Mouse (Mus musculus) forebrain, embryonic 15.5 days (tissue): ENCODE measurements around the gene Lrrc56. TPM values are rescaled to one million over a fixed set of nuclear protein-coding genes. Genes with fewer than 3 reads are reported as not detected.

Source experiments
- microRNA counts: library from miRNA; unstranded; fragments of <30 nt; microRNA quantifications from one replicate; lab custom pipeline; 2016
- microRNA-seq: library from miRNA; unstranded; fragments of <30 nt; microRNA quantifications from one replicate; pipeline ENCODE4, GENCODE M21; 2016
- polyA plus RNA-seq: library from polyadenylated mRNA; unstranded; fragments of >200 nt; fragmentation: Nextera tagmentation; extraction: Ambion mirVana; gene quantifications from 2 replicates; pipeline ENCODE4 v1.2.1, GENCODE M21; 2015

Lrrc56 gene
- polyA plus RNA-seq, 1 experiment from 2014 or later, result 12.7 TPM

MicroRNA genes within 50 kb of the gene (microRNA counts, 519-probe panel; counts per million panel counts)
- 2,917 counts per million, percentile 70 among the panel's probes with 10 or more counts for microRNA mmu-miR-210 (lab: Ali Mortazavi, UCI)

Small RNA genes within 50 kb of the gene (microRNA-seq; reads per million reads assigned to microRNA genes)
- gene Mir210, result 345 reads per million, percentile 69 among the genes with 10 or more reads in this experiment

Other genes with a start within 250 kb of the Lrrc56 start
- 0.51 and 0.70 TPM in 2 replicates for gene Ifitm5, start 243.9 kb upstream of the Lrrc56 start, polyA plus RNA-seq
- not detected in 2 replicates for gene Gm45717, start 238.2 kb upstream of the Lrrc56 start, polyA plus RNA-seq
- gene Ifitm2, start 238.2 kb upstream of the Lrrc56 start, polyA plus RNA-seq, result 126 and 142 TPM in 2 replicates
- 6.5 and 7.6 TPM in 2 replicates for gene Ifitm1, start 226.9 kb upstream of the Lrrc56 start, polyA plus RNA-seq
- 21.7 and 24.9 TPM in 2 replicates for gene Ifitm3, start 183.4 kb upstream of the Lrrc56 start, polyA plus RNA-seq
- gene Ifitm6, start 176.2 kb upstream of the Lrrc56 start, polyA plus RNA-seq, result not detected in 2 replicates
- not detected in 2 replicates for gene Gm17387, start 165.0 kb upstream of the Lrrc56 start, polyA plus RNA-seq
- gene B4galnt4, start 133.1 kb upstream of the Lrrc56 start, polyA plus RNA-seq, result 47.3 and 50.0 TPM in 2 replicates
- gene Pkp3, start 115.9 kb upstream of the Lrrc56 start, polyA plus RNA-seq, result not detected in 2 replicates
- 1.8 and 2.0 TPM in 2 replicates for gene Sigirr, start 93.6 kb upstream of the Lrrc56 start, polyA plus RNA-seq
- 0.09 TPM in 1 of 2 replicates, not detected in the other for gene Ano9, start 76.4 kb upstream of the Lrrc56 start, polyA plus RNA-seq
- 74.5 TPM in 2 replicates for gene Ptdss2, start 71.8 kb upstream of the Lrrc56 start, polyA plus RNA-seq
- 42.3 and 44.0 TPM in 2 replicates for gene Rnh1, start 21.3 kb upstream of the Lrrc56 start, polyA plus RNA-seq
- 126 and 127 TPM in 2 replicates for gene Hras, start 152 bp upstream of the Lrrc56 start, polyA plus RNA-seq
- 0.75 and 1.4 TPM in 2 replicates for gene Lmntd2, start 19.9 kb downstream of the Lrrc56 start, polyA plus RNA-seq
- gene Rassf7, start 21.7 kb downstream of the Lrrc56 start, polyA plus RNA-seq, result 24.6 and 26.9 TPM in 2 replicates
- gene Phrf1, start 34.6 kb downstream of the Lrrc56 start, polyA plus RNA-seq, result 80.2 and 81.8 TPM in 2 replicates
- 1.1 and 2.3 TPM in 2 replicates for gene Irf7, start 72.3 kb downstream of the Lrrc56 start, polyA plus RNA-seq
- not detected in 2 replicates for gene Cdhr5, start 82.6 kb downstream of the Lrrc56 start, polyA plus RNA-seq
- gene Sct, start 85.0 kb downstream of the Lrrc56 start, polyA plus RNA-seq, result 1.4 TPM in 2 replicates
- gene Drd4, start 97.8 kb downstream of the Lrrc56 start, polyA plus RNA-seq, result 0.64 and 0.78 TPM in 2 replicates
- 140 and 142 TPM in 2 replicates for gene Deaf1, start 133.5 kb downstream of the Lrrc56 start, polyA plus RNA-seq
- 64.1 and 64.3 TPM in 2 replicates for gene Tmem80, start 133.6 kb downstream of the Lrrc56 start, polyA plus RNA-seq
- 0.37 and 0.57 TPM in 2 replicates for gene Eps8l2, start 144.7 kb downstream of the Lrrc56 start, polyA plus RNA-seq
- 375 and 378 TPM in 2 replicates for gene Taldo1, start 198.0 kb downstream of the Lrrc56 start, polyA plus RNA-seq
- 62.2 and 64.2 TPM in 2 replicates for gene Gatd1, start 220.0 kb downstream of the Lrrc56 start, polyA plus RNA-seq
- 47.0 and 50.4 TPM in 2 replicates for gene Cend1, start 235.3 kb downstream of the Lrrc56 start, polyA plus RNA-seq
- gene Slc25a22, start 243.7 kb downstream of the Lrrc56 start, polyA plus RNA-seq, result 83.1 and 86.3 TPM in 2 replicates
- 7.8 and 9.5 TPM in 2 replicates for gene Pidd1, start 249.9 kb downstream of the Lrrc56 start, polyA plus RNA-seq